Mouse (Mus musculus): Measurements from ENCODE around the gene Prm2. TPM values are rescaled to one million over a fixed set of nuclear protein-coding genes. Genes with fewer than 3 reads are reported as not detected.
A peak's percentile ranks its signal among the peaks of the same experiment; 100 is the strongest.

Gene Prm2
- polyA plus RNA-seq, 1 experiment from 2014 or later: not detected

DNA sequence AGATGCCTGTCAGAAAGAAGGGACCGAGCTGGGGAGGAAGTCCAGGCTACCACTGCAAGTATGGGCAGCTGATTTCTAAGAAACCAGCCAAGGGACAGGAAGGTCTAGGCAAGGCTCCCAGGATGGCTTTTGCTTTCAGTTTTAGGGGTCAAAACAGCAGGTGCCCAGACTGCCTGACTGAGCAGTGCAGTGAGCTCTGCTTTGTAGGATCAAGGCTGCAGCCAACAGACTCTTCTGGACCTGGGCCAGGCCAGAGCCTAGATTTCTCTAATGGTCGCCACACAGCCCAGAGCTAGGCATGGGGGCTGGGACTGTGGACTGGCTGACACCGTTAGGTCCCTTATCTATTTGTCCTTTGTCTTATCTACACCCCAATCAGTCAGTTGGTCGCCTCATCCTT is 21.2 kb downstream of the Prm2 start:
- Histone ChIP-seq H3K9ac (no peak overlapping the region), H3K9me3 (replicated peaks) (no peaks in the 10 kb centered on the region), H3K36me3 (no peaks in the 10 kb centered on the region), H3K4me1 (peaks cover 2% of the 10 kb centered on the region; the same call in 1 of the 2 replicates), H3K4me3 (replicated peaks) (no peak overlapping the region), H3K27me3 (no peaks in the 10 kb centered on the region), H3K4me2 (replicated peaks) (no peak overlapping the region), H3K27ac (replicated peaks) (no peak overlapping the region)
- WGBS: 71% methylated on average over 4 of the region's 4 CpGs
- ATAC-seq (ENCODE audit: insufficient number of reproducible peaks, low FRiP score, low TSS enrichment, low read depth): no peak

DNA sequence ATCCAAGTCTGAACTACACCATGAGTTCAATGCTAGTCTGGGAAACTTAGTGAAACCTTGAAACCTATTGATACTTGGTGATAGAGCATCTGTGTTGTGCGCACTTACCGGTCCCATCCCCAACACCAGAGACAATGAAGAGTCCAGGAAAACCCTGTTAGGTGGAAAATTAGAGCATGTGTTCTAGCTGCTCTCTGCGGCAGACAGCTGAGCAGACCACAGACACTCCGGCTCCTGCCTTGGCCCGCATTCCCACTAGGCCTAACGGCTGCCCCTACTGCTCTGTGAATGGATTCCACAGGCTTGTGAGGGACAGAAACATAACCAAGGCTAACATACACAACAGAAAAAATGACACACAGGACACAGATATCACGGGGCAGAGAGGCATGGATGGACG is 22.4 kb downstream of the Prm2 start:
- Histone ChIP-seq H3K9me3 (replicated peaks) (no peaks in the 10 kb centered on the region), H3K9ac (no peak overlapping the region), H3K4me2 (replicated peaks) (no peak overlapping the region), H3K4me1 (peaks cover 13% of the 10 kb centered on the region; the same call in 1 of the 2 replicates), H3K36me3 (no peaks in the 10 kb centered on the region), H3K27ac (replicated peaks) (no peak overlapping the region), H3K4me3 (replicated peaks) (no peak overlapping the region), H3K27me3 (no peaks in the 10 kb centered on the region)
- WGBS: 70% methylated on average over 8 of the region's 8 CpGs
- ATAC-seq (ENCODE audit: insufficient number of reproducible peaks, low FRiP score, low TSS enrichment, low read depth): no peak

DNA sequence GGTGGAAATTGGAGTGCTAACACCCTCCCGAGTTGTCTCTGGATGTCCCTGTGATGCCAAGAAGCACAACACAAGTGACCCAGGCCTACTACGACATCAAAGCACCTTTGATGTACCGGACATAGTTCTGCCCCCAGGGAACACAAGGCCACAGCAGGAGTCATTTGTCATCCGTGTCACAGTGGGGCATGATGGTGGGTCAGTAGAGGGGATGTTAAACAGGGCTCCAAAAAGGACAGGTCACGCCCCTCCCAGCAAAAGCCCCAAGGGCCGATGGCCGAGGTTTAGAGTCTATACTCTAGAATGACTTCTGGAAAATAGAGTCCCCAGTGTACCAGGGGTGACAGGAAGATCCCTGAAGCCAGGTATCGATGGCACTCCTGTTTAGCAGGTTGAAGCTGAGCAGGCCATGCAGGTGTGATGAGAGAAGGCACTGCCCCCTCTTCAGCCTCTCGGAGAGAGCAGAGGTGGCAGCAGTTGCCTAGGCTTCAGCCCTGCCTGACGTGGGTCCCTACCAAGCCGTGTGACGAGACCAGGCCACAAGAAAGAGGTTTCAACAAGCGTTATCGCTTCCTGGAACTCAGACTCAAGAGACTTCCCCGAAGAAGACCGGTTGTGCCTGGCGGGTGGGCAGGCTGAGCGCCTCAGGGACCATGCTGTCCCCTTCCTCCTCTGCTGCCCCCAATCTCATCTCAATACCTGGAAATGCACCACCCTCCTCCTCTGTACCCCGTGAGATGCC is 24.0 kb downstream of the Prm2 start:
- no peaks in the 10 kb centered on the region for H3K36me3 ChIP-seq
- H3K4me3 ChIP-seq (replicated peaks): no peak overlapping the region
- no peak for ATAC-seq (ENCODE audit: insufficient number of reproducible peaks, low FRiP score, low TSS enrichment, low read depth)
- no peaks in the 10 kb centered on the region for H3K9me3 ChIP-seq (replicated peaks)
- peaks cover 13% of the 10 kb centered on the region; the same call in 1 of the 2 replicates for H3K4me1 ChIP-seq
- H3K27ac ChIP-seq (replicated peaks): no peak overlapping the region
- no peak overlapping the region for H3K9ac ChIP-seq
- no peak overlapping the region for H3K4me2 ChIP-seq (replicated peaks)
- H3K27me3 ChIP-seq: no peaks in the 10 kb centered on the region
- 68% methylated on average over 19 of the region's 19 CpGs for WGBS

DNA sequence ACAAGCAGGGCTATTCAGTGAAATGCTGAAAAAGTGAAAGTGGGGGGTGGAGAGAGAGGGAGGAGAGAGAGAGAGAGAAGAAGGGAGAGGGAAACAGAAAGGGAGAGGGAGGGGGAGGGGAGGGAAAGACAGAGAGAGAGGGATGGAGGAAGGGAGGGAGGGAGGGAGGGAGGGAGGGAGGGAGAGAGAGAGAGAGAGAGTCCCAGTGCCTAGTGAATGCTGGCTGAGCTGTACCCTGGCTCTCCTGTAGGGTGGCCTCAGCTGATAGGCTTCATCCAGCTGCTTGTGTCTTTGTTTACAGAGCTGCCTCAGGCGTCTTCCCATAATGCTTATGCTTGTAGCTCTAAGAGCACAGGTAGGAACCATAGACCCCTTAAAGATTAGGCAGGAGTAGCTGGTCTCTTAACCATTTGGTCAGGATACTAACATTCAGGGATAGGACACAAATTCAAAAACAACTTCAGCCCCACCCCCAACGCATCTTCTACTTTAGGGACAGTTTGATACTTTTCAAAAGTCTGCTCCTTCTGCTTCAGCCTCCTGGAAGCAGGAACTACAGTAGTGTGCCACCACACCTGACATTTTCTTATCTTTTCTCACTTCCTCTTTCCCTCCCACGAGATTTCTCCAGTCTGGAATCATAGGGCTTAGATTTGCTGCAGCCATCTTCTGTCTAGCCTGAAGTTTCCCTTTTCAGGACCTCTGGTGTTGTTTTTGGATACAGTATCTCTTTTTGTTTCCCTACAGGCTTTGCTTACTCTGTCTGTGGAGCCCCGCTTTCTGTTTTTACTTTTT is 25.2 kb downstream of the Prm2 start:
- peaks cover 13% of the 10 kb centered on the region; the same call in 1 of the 2 replicates for H3K4me1 ChIP-seq
- H3K27ac ChIP-seq (replicated peaks): no peak overlapping the region; the same call in 1 of the 2 replicates
- no peak for ATAC-seq (ENCODE audit: insufficient number of reproducible peaks, low FRiP score, low TSS enrichment, low read depth)
- H3K9me3 ChIP-seq (replicated peaks): no peaks in the 10 kb centered on the region
- no peaks in the 10 kb centered on the region for H3K27me3 ChIP-seq
- no peak overlapping the region for H3K4me3 ChIP-seq (replicated peaks)
- WGBS: 35% methylated on average over 4 of the region's 4 CpGs
- H3K9ac ChIP-seq: no peak overlapping the region
- no peaks in the 10 kb centered on the region for H3K36me3 ChIP-seq
- no peak overlapping the region for H3K4me2 ChIP-seq (replicated peaks)

DNA sequence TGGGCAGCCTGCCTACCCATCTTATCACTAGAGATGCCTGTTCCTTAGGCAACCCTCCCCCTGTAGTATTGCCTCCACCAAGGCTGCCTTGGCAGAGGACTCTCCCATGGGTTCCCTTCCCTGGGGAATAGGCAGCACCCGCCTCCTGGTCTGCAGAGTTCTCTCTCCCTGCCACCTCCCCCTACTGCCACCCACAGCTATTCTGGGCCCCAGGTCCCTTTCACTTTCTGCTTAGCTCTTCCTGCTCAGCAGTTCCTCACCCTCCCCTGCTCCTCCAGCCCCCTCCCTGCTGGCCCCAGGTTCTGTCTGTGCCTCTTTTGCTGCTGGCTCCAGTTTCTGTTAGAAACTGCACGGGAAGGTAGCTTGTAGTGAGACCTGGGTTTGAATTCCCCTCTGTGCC is 26.3 kb downstream of the Prm2 start:
- Histone ChIP-seq H3K27ac (replicated peaks) (no peak overlapping the region), H3K4me2 (replicated peaks) (no peak overlapping the region), H3K9ac (no peak overlapping the region), H3K4me1 (peaks cover 13% of the 10 kb centered on the region; the same call in 1 of the 2 replicates), H3K27me3 (no peaks in the 10 kb centered on the region), H3K9me3 (replicated peaks) (no peaks in the 10 kb centered on the region), H3K36me3 (no peaks in the 10 kb centered on the region), H3K4me3 (replicated peaks) (no peak overlapping the region)
- WGBS: 37% methylated on average over 2 of the region's 2 CpGs
- ATAC-seq (ENCODE audit: insufficient number of reproducible peaks, low FRiP score, low TSS enrichment, low read depth): no peak

DNA sequence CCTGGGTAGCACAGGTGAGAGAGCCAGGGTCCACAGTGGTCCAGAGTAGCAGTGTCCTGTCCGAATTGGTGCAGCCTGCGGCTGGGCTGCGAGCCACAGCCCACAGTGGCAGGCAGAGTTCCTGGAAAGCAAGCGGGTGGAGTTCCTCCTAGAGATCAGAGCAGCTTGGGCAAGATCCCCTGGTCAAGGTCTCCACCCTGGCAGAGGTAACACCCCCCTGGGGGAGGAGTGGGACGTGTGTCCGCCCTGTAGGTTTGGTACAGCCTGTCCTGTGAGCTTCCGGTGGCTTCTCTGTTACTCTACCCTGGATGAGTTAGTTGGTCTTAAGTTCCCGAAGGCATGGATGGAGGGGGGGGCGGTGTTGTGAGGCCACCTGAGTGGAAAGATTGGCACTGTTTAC is 27.1 kb downstream of the Prm2 start:
- no peaks in the 10 kb centered on the region for H3K27me3 ChIP-seq
- H3K27ac ChIP-seq (replicated peaks): no peak overlapping the region
- H3K9me3 ChIP-seq (replicated peaks): no peaks in the 10 kb centered on the region
- 46% methylated on average over 9 of the region's 9 CpGs for WGBS
- no peak overlapping the region for H3K4me3 ChIP-seq (replicated peaks)
- 0 out of 2 replicates have a peak, but pooled peaks have one; percentile 23 for ATAC-seq (ENCODE audit: insufficient number of reproducible peaks, low FRiP score, low TSS enrichment, low read depth)
- H3K4me2 ChIP-seq (replicated peaks): no peak overlapping the region
- peaks cover 14% of the 10 kb centered on the region; the same call in 1 of the 2 replicates for H3K4me1 ChIP-seq
- H3K36me3 ChIP-seq: no peaks in the 10 kb centered on the region
- H3K9ac ChIP-seq: no peak overlapping the region

DNA sequence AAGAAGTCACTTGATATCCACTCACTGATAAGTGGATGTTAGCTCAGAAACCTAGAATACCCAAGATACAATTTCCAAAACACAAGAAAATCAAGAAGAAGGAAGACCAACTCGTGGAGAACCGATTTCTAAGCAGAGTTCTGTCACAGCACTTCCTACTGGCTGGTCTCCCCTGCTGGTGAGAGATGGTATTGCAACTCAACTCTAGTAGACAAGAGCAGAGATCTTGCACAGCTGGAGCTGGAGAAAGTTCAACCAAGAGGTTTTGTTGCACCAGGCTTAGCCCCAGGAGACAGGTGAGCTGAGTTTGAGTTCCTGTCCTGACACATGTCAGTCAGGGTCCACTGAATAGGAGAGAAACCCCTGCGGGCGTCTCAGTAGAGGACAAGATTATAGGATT is 28.8 kb downstream of the Prm2 start:
- no peak for ATAC-seq (ENCODE audit: insufficient number of reproducible peaks, low FRiP score, low TSS enrichment, low read depth)
- H3K27ac ChIP-seq (replicated peaks): no peak overlapping the region
- 35% methylated on average over 4 of the region's 4 CpGs for WGBS
- H3K4me2 ChIP-seq (replicated peaks): no peak overlapping the region
- H3K9me3 ChIP-seq (replicated peaks): no peaks in the 10 kb centered on the region
- no peaks in the 10 kb centered on the region for H3K36me3 ChIP-seq
- no peaks in the 10 kb centered on the region for H3K27me3 ChIP-seq
- peaks cover 15% of the 10 kb centered on the region; the same call in 1 of the 2 replicates for H3K4me1 ChIP-seq
- no peak overlapping the region for H3K9ac ChIP-seq
- H3K4me3 ChIP-seq (replicated peaks): no peak overlapping the region

DNA sequence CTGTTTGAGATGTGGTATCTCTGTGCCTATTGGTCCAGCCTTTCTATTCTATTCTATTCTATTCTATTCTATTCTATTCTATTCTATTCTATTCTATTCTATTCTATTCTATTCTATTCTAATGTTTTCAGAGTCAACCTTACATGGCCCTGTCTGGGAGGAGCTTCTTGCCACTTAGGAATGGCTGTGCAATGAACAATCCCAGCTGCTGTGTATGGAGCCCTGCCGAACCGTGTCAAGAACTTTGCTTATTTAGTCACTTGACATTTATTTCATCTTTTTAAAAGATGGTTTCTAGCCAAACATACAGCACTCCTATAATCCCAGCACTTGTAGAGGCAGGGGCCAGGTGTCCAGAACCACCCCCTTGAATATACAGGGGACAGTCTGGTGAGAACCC is 31.6 kb downstream of the Prm2 start:
- no peak overlapping the region for H3K4me2 ChIP-seq (replicated peaks)
- no peak overlapping the region for H3K9ac ChIP-seq
- H3K36me3 ChIP-seq: no peaks in the 10 kb centered on the region
- WGBS: 57% methylated on average over 2 of the region's 2 CpGs
- H3K4me3 ChIP-seq (replicated peaks): no peak overlapping the region
- H3K9me3 ChIP-seq (replicated peaks): no peaks in the 10 kb centered on the region
- H3K4me1 ChIP-seq: peaks cover 9% of the 10 kb centered on the region; the same call in 1 of the 2 replicates
- no peak overlapping the region for H3K27ac ChIP-seq (replicated peaks)
- H3K27me3 ChIP-seq: no peaks in the 10 kb centered on the region
- ATAC-seq (ENCODE audit: insufficient number of reproducible peaks, low FRiP score, low TSS enrichment, low read depth): no peak

DNA sequence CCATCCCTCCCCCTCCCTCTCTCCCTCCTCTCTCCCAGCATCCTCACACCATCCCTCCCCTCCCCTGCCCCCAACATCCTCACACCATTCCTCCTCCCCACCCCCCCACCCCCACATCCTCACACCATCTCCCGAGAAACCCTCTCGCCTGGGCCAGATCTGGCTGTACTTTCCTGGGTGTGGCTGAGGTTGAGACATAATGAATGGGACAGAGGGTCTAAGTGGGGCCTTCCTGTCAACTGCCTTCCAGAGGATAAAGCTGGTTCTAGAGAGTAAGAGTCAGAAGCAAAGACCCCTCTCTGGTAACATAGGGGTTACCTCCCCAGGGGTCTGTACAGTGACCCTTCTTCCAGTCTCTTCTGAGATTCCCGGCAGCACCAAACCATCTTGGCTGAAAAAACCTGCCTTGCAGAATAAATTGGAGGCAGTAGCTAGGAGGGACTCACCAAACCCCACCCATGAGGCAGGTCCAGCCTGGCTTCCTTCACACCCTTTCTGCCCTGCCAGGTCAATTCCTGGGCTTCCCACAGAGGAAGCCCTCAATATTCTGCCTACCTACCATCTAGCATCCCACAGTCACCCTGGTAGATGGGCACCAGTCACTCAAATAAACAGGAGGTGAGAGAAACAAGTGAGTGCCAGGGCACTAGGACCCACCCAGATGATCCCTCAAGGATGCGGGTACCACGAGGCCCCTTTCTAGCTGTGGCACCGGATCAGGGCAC is 32.2 kb downstream of the Prm2 start:
- 57% methylated on average over 6 of the region's 6 CpGs for WGBS
- H3K9ac ChIP-seq: no peak overlapping the region
- H3K9me3 ChIP-seq (replicated peaks): no peaks in the 10 kb centered on the region
- H3K36me3 ChIP-seq: no peaks in the 10 kb centered on the region
- H3K27ac ChIP-seq (replicated peaks): no peak overlapping the region
- H3K4me2 ChIP-seq (replicated peaks): no peak overlapping the region
- ATAC-seq (ENCODE audit: insufficient number of reproducible peaks, low FRiP score, low TSS enrichment, low read depth): no peak
- H3K27me3 ChIP-seq: no peaks in the 10 kb centered on the region
- 0 out of 2 replicates have a peak, but pooled peaks cover 4% of the 10 kb centered on the region for H3K4me1 ChIP-seq
- H3K4me3 ChIP-seq (replicated peaks): no peak overlapping the region

DNA sequence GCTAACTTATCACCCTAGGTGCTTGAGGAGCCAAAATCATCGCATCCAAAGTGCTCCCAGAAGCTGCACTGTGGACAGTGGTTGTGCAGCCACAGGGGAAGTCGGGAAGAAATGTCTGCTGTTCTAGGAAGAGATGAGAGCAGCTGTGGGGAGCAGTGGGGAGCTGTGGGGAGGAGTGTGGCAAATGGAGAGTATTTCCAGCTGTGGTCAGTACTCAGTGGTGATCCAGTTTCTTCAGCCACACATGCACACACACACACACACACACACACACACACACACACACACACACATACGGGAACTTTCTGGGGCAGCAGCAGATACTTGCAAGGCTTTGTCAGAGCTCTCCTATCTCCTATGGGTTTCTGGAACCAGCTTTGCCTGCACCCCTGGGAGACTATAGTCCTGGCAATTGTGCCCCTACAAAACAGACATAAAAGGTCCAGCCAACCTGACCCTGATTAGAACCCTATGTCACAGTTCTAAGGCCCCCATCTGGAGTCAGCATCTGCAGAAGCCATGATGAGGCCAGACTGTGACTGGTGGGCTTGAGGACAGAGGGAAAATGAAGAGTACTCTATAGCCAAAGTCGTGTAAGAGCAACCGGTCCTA is 33.3 kb downstream of the Prm2 start:
- Histone ChIP-seq H3K4me3 (replicated peaks) (no peak overlapping the region), H3K4me1 (0 out of 2 replicates have a peak, but pooled peaks cover 2% of the 10 kb centered on the region), H3K9me3 (replicated peaks) (no peaks in the 10 kb centered on the region), H3K4me2 (replicated peaks) (no peak overlapping the region), H3K9ac (no peak overlapping the region), H3K27me3 (no peaks in the 10 kb centered on the region), H3K36me3 (no peaks in the 10 kb centered on the region), H3K27ac (replicated peaks) (no peak overlapping the region)
- 66% methylated on average over 5 of the region's 5 CpGs for WGBS
- no peak for ATAC-seq (ENCODE audit: insufficient number of reproducible peaks, low FRiP score, low TSS enrichment, low read depth)

DNA sequence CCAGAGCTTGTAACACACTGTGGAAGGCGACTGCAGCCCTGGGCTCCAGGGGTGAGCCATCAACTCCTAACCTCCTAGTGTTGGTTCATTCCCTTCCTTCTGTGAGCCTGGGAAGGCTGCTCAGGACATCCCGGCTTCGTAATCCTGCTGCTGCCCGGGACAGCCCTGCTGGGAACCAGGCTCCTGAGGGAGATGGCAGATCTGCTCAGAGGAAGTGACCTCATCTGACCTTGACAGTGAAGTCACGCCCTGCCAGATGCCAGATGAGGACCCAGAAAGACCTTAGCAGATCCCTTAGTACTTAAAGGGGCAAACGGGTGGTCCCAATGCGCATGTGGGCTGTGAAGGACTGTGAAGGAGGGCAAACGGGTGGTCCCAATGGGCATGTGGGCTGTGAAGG is 34.8 kb downstream of the Prm2 start:
- Histone ChIP-seq H3K36me3 (no peaks in the 10 kb centered on the region), H3K4me3 (replicated peaks) (no peak overlapping the region), H3K27ac (replicated peaks) (no peak overlapping the region), H3K9me3 (replicated peaks) (no peaks in the 10 kb centered on the region), H3K4me2 (replicated peaks) (no peak overlapping the region), H3K9ac (no peak overlapping the region), H3K27me3 (no peaks in the 10 kb centered on the region), H3K4me1 (0 out of 2 replicates have a peak, but pooled peaks cover 2% of the 10 kb centered on the region)
- 57% methylated on average over 8 of the region's 8 CpGs for WGBS
- ATAC-seq (ENCODE audit: insufficient number of reproducible peaks, low FRiP score, low TSS enrichment, low read depth): no peak

Data from embryonic facial prominence, embryonic 15.5 days (tissue).